Comparison of ENCODE assay signal across 8 mouse cellular contexts in genomic region chr19:4720671-4721244, GRCm38 (mm10). TPM values are rescaled to one million over a fixed set of nuclear protein-coding genes. Genes with fewer than 3 reads are reported as not detected.
DNase-seq lines count a peak whose midpoint lies in the region; ATAC-seq and TF ChIP-seq lines count a peak whose summit lies in the region.

No protein-coding gene starts in this region.

- ATAC-seq in hindbrain, embryonic 11.5 days (ENCODE audit: low FRiP score): no peak
- no peak for ATAC-seq in hindbrain, embryonic 14.5 days (ENCODE audit: low FRiP score)
- ATAC-seq in hindbrain, embryonic 13.5 days (ENCODE audit: low FRiP score): no peak
- ATAC-seq in megakaryocyte progenitor cell, adult 5-6 weeks (replicated peaks; ENCODE audit: poor library complexity): no peak

- H3K9ac ChIP-seq in hindbrain, embryonic 11.5 days (ENCODE audit: low read depth, low read length): no peak overlapping the region
- H3K9ac ChIP-seq in hindbrain, embryonic 14.5 days: no peak overlapping the region
- H3K9ac ChIP-seq in hindbrain, embryonic 13.5 days: peak overlapping the region; percentile 1; the same call in 1 of the 2 replicates
- peak overlapping the region; percentile 83 for H3K9ac ChIP-seq in liver, adult 2 months (ENCODE audit: low read depth, low read length)

- no peak overlapping the region for H3K4me2 ChIP-seq in hindbrain, embryonic 11.5 days (replicated peaks; ENCODE audit: low read depth, low read length)
- no peak overlapping the region for H3K4me2 ChIP-seq in hindbrain, embryonic 14.5 days (replicated peaks)
- no peak overlapping the region for H3K4me2 ChIP-seq in hindbrain, embryonic 13.5 days

- TF ChIP-seq POLR2A in liver, adult 2 months (IDR thresholded peaks at IDR 0.05; ENCODE audit: extremely low read depth, insufficient read depth, low read length): peak; percentile 72; the same call in 1 of the 2 replicates

- H3K4me1 ChIP-seq in hindbrain, embryonic 11.5 days (replicated peaks; ENCODE audit: control insufficient read depth, insufficient read depth, low read length): no peaks in the 10 kb centered on the region
- no peaks in the 10 kb centered on the region for H3K4me1 ChIP-seq in hindbrain, embryonic 14.5 days (replicated peaks; ENCODE audit: control insufficient read depth, insufficient read depth, low read length)
- H3K4me1 ChIP-seq in hindbrain, embryonic 13.5 days (replicated peaks): peaks cover 27% of the 10 kb centered on the region
- H3K4me1 ChIP-seq in liver, adult 2 months (ENCODE audit: control insufficient read depth, insufficient read depth, low read length): peaks cover 17% of the 10 kb centered on the region

- peak; percentile 16 for DNase-seq in hindbrain, embryonic 11.5 days (ENCODE audit: low spot score)
- DNase-seq in hindbrain, embryonic 14.5 days (ENCODE audit: low spot score): no peak
- DNase-seq in liver, adult 2 months (ENCODE audit: extremely low read depth, low read depth, low spot score): peak; percentile 89
- peak; percentile 72 for DNase-seq in urinary bladder, adult 2 months (ENCODE audit: low spot score)
- DNase-seq in gastrocnemius, postnatal 36 days: no peak
- no peak for DNase-seq in adipocyte (ENCODE audit: low spot score)

- H3K27ac ChIP-seq in hindbrain, embryonic 11.5 days (ENCODE audit: low read depth, low read length): no peak overlapping the region
- H3K27ac ChIP-seq in hindbrain, embryonic 14.5 days: no peak overlapping the region
- H3K27ac ChIP-seq in hindbrain, embryonic 13.5 days: no peak overlapping the region
- peak overlapping the region; percentile 96 for H3K27ac ChIP-seq in liver, adult 2 months (replicated peaks; ENCODE audit: insufficient read depth, low read depth, low read length)

- no peaks in the 10 kb centered on the region for H3K9me3 ChIP-seq in hindbrain, embryonic 11.5 days (ENCODE audit: control insufficient read depth, low read length)
- no peaks in the 10 kb centered on the region for H3K9me3 ChIP-seq in hindbrain, embryonic 14.5 days (ENCODE audit: control insufficient read depth, low read length)
- H3K9me3 ChIP-seq in hindbrain, embryonic 13.5 days: no peaks in the 10 kb centered on the region

- WGBS in hindbrain, embryonic 11.5 days: 18% methylated on average over 11 of the region's 11 CpGs
- 25% methylated on average over 11 of the region's 11 CpGs for whole genome bisulfite sequencing in hindbrain, embryonic 14.5 days
- 23% methylated on average over 11 of the region's 11 CpGs for WGBS in hindbrain, embryonic 13.5 days
- 9% methylated on average over 11 of the region's 11 CpGs for whole genome bisulfite sequencing in liver, adult 2 months

- peaks cover 13% of the 10 kb centered on the region; the same call in 1 of the 2 replicates for H3K79me2 ChIP-seq in liver, adult 2 months (ENCODE audit: control insufficient read depth, insufficient read depth, low read length)

- no peaks in the 10 kb centered on the region for H3K36me3 ChIP-seq in hindbrain, embryonic 11.5 days (ENCODE audit: control insufficient read depth, insufficient read depth, low read length)
- H3K36me3 ChIP-seq in hindbrain, embryonic 14.5 days (replicated peaks; ENCODE audit: control insufficient read depth, insufficient read depth): peaks cover 66% of the 10 kb centered on the region
- H3K36me3 ChIP-seq in hindbrain, embryonic 13.5 days: peaks cover 61% of the 10 kb centered on the region
- H3K36me3 ChIP-seq in liver, adult 2 months (ENCODE audit: control insufficient read depth, insufficient read depth, low read length): peaks cover 10% of the 10 kb centered on the region

- no peak overlapping the region for H3K4me3 ChIP-seq in hindbrain, embryonic 11.5 days (ENCODE audit: low read depth, low read length)
- H3K4me3 ChIP-seq in hindbrain, embryonic 14.5 days (replicated peaks; ENCODE audit: low read length): no peak overlapping the region
- H3K4me3 ChIP-seq in hindbrain, embryonic 13.5 days: no peak overlapping the region
- peak overlapping the region; percentile 73 for H3K4me3 ChIP-seq in liver, adult 2 months (ENCODE audit: insufficient read depth, low read depth, low read length)

- intact Hi-C loops in gastrocnemius, postnatal 36 days (cut with DNase I): no loop called here

- H3K27me3 ChIP-seq in hindbrain, embryonic 11.5 days (ENCODE audit: control insufficient read depth, insufficient read depth, low read length): no peaks in the 10 kb centered on the region
- no peaks in the 10 kb centered on the region for H3K27me3 ChIP-seq in hindbrain, embryonic 14.5 days (ENCODE audit: control insufficient read depth, insufficient read depth, low read length)
- no peaks in the 10 kb centered on the region for H3K27me3 ChIP-seq in hindbrain, embryonic 13.5 days
- H3K27me3 ChIP-seq in liver, adult 2 months (ENCODE audit: control insufficient read depth, insufficient read depth, low read length): no peaks in the 10 kb centered on the region

- TF ChIP-seq CTCF in liver, adult 2 months (IDR thresholded peaks at IDR 0.05; ENCODE audit: low read depth, low read length): no peak

RNA-seq across cellular contexts. Expression of gene Sptbn2, which starts 9.8 kb away (rescaled TPM):
- 17.4 and 18.7 TPM in 2 replicates for polyA plus RNA-seq in hindbrain, embryonic 11.5 days (2014; fragmentation: Nextera tagmentation; extraction: Ambion mirVana)
- 38.3 and 38.4 TPM in 2 replicates for polyA plus RNA-seq in hindbrain, embryonic 14.5 days (2014; fragmentation: Nextera tagmentation; extraction: Ambion mirVana)
- 30.0 and 33.3 TPM in 2 replicates for polyA plus RNA-seq in hindbrain, embryonic 13.5 days (2015; fragmentation: Nextera tagmentation; extraction: Ambion mirVana)
- total RNA-seq in liver, adult 2 months (2014; rRNA removed): 36.7 and 41.3 TPM in 2 replicates
- polyA plus RNA-seq in liver, adult 2 months (2012; rRNA removed): 11.7 and 12.9 TPM in 2 replicates
- polyA plus RNA-seq in urinary bladder, adult 2 months (2012; rRNA removed): 1.4 and 2.4 TPM in 2 replicates
- total RNA-seq in gastrocnemius, postnatal 36 days (2021): under 1 TPM in 1 of 2 experiments, not detected in 1; 0.05 TPM
- not detected in 2 replicates for total RNA-seq in megakaryocyte progenitor cell, adult 5-6 weeks (2015)
- total RNA-seq in megakaryocyte progenitor cell, adult 5-6 weeks (2017): not detected in 2 replicates

RNA-seq across cellular contexts. Expression of gene Gm960, which starts 22.3 kb away (rescaled TPM):
- 2.7 and 4.9 TPM in 2 replicates for polyA plus RNA-seq in hindbrain, embryonic 11.5 days (2014; fragmentation: Nextera tagmentation; extraction: Ambion mirVana)
- polyA plus RNA-seq in hindbrain, embryonic 14.5 days (2014; fragmentation: Nextera tagmentation; extraction: Ambion mirVana): 5.4 and 6.3 TPM in 2 replicates
- polyA plus RNA-seq in hindbrain, embryonic 13.5 days (2015; fragmentation: Nextera tagmentation; extraction: Ambion mirVana): 3.8 and 4.3 TPM in 2 replicates
- total RNA-seq in liver, adult 2 months (2014; rRNA removed): 0.09 and 0.40 TPM in 2 replicates
- 0.34 and 0.61 TPM in 2 replicates for polyA plus RNA-seq in liver, adult 2 months (2012; rRNA removed)
- polyA plus RNA-seq in urinary bladder, adult 2 months (2012; rRNA removed): 0.69 and 1.2 TPM in 2 replicates
- under 1 TPM in 1 of 2 experiments, not detected in 1; 0.47 TPM for total RNA-seq in gastrocnemius, postnatal 36 days (2021)
- total RNA-seq in megakaryocyte progenitor cell, adult 5-6 weeks (2015): not detected in 2 replicates
- total RNA-seq in megakaryocyte progenitor cell, adult 5-6 weeks (2017): not detected in 2 replicates

RNA-seq across cellular contexts. Expression of gene Rbm4b, which starts 35.5 kb away (rescaled TPM):
- polyA plus RNA-seq in hindbrain, embryonic 11.5 days (2014; fragmentation: Nextera tagmentation; extraction: Ambion mirVana): 146 and 154 TPM in 2 replicates
- 132 and 136 TPM in 2 replicates for polyA plus RNA-seq in hindbrain, embryonic 14.5 days (2014; fragmentation: Nextera tagmentation; extraction: Ambion mirVana)
- polyA plus RNA-seq in hindbrain, embryonic 13.5 days (2015; fragmentation: Nextera tagmentation; extraction: Ambion mirVana): 188 and 189 TPM in 2 replicates
- 19.9 and 20.3 TPM in 2 replicates for total RNA-seq in liver, adult 2 months (2014; rRNA removed)
- 6.8 and 7.9 TPM in 2 replicates for polyA plus RNA-seq in liver, adult 2 months (2012; rRNA removed)
- polyA plus RNA-seq in urinary bladder, adult 2 months (2012; rRNA removed): 10.5 and 11.1 TPM in 2 replicates
- total RNA-seq in gastrocnemius, postnatal 36 days (2021): 1 to 10 TPM; 1.6 to 1.8 TPM
- 8.5 and 12.3 TPM in 2 replicates for total RNA-seq in megakaryocyte progenitor cell, adult 5-6 weeks (2015)
- total RNA-seq in megakaryocyte progenitor cell, adult 5-6 weeks (2017): 11.3 and 12.2 TPM in 2 replicates

Comparison
In these comparisons a context has a peak if more than half of its experiments do, and no peak if none do; other contexts are left out.
1. DNase-seq: peak in hindbrain, embryonic 11.5 days (single experiment), liver, adult 2 months (single experiment) and urinary bladder, adult 2 months (single experiment); none in hindbrain, embryonic 14.5 days (single experiment), gastrocnemius, postnatal 36 days (0 of 2) and adipocyte (single experiment).
2. H3K9ac ChIP-seq: peak in hindbrain, embryonic 13.5 days (single experiment) and liver, adult 2 months (single experiment); none in hindbrain, embryonic 11.5 days (single experiment) and hindbrain, embryonic 14.5 days (single experiment).
3. RNA of gene Rbm4b, which starts 35.5 kb away (polyA plus RNA-seq): 188 to 189 TPM in hindbrain, embryonic 13.5 days, 146 to 154 TPM in hindbrain, embryonic 11.5 days and 132 to 136 TPM in hindbrain, embryonic 14.5 days; 10.5 to 11.1 TPM in urinary bladder, adult 2 months and 6.8 to 7.9 TPM in liver, adult 2 months; every median in the first group is over 10 times any median in the second.